Mouse (Mus musculus) spleen, adult 2 months (tissue): ENCODE measurements around the gene Rom1.

Experiments used
- CTCF ChIP-seq: fragments of 200-500 bp; IDR thresholded peaks from 2 replicates; pipeline ENCODE4 v1.5.1; 2011; ENCODE audit warnings: mild to moderate bottlenecking, inconsistent platforms; ENCODE audit not compliant: insufficient read depth, insufficient read length, insufficient replicate concordance; ENCODE audit errors: extremely low read depth
- POLR2A ChIP-seq: fragments of 200-500 bp; IDR thresholded peaks from 2 replicates; pipeline ENCODE4 v1.6.1; 2011; ENCODE audit warnings: low read depth, low read length, inconsistent platforms

GRCm38 (mm10) chr19:8941136-8941514, 12.0 kb upstream of the Rom1 start:
- TF ChIP-seq CTCF (no peak), POLR2A (no peak)
